Mouse (Mus musculus): Measurements from ENCODE around the gene AW209491.

GRCm38 (mm10) chr13:14613553-14613952 is 16.4 kb upstream of the AW209491 start:
- TF ChIP-seq CTCF (IDR thresholded peaks at IDR 0.05; ENCODE audit: control insufficient read depth, insufficient read depth, insufficient read length) (no peak), USF1 (IDR thresholded peaks at IDR 0.05; ENCODE audit: low read depth) (no peak), CEBPB (IDR thresholded peaks at IDR 0.05; ENCODE audit: low read depth) (no peak), MAX (IDR thresholded peaks at IDR 0.05) (no peak), MYOG (IDR thresholded peaks at IDR 0.05; ENCODE audit: control insufficient read depth, extremely low read depth, insufficient read length) (no peak)

All from C2C12 (cell line).